Mouse (Mus musculus) lung, postnatal 0 days (tissue): ENCODE data around the gene Socs2.

Source experiments
- CTCF ChIP-seq: IDR thresholded peaks from 2 replicates; pipeline ENCODE4 v1.5.1; 2016; ENCODE audit warnings: antibody characterized with exemption, mild to moderate bottlenecking
- EP300 ChIP-seq: IDR thresholded peaks from 2 replicates; pipeline ENCODE4 v1.6.1; 2016; ENCODE audit warnings: antibody characterized with exemption, mild to moderate bottlenecking, control low read depth

- TF ChIP-seq CTCF (no peak), EP300 (no peak)
Observed at GRCm38 (mm10) chr10:95461053-95461553, 44.1 kb upstream of the Socs2 start.
